Mouse (Mus musculus) kidney, adult 2 months (tissue): ENCODE measurements around the gene Trim30d. TPM values are rescaled to one million over a fixed set of nuclear protein-coding genes. Genes with fewer than 3 reads are reported as not detected.
"Not testable (repeated sequence)": the region's sequence is repeated elsewhere in the genome, so short reads cannot be mapped to it uniquely, and the experiment has no call there.

Experiments
- DNase-seq: peaks from one replicate; pipeline ENCODE4 v3.0.0; 2021
- H3K27ac ChIP-seq: fragments of 200-500 bp; 2 replicates; pipeline ENCODE4 v1.5.1; 2012; ENCODE audit warnings: low read depth, low read length, control low read depth, inconsistent platforms; ENCODE audit not compliant: insufficient read depth
- H3K27me3 ChIP-seq: fragments of 200-500 bp; replicated peaks from 2 replicates; pipeline ENCODE4 v1.6.1; 2012; ENCODE audit warnings: mild to moderate bottlenecking, moderate library complexity, low read length, inconsistent platforms; ENCODE audit not compliant: control insufficient read depth, insufficient read depth
- H3K36me3 ChIP-seq: fragments of 200-500 bp; 2 replicates; pipeline ENCODE4 v1.6.1; 2012; ENCODE audit warnings: mild to moderate bottlenecking, moderate library complexity, low read length, inconsistent platforms; ENCODE audit not compliant: control insufficient read depth, insufficient read depth
- H3K4me1 ChIP-seq: fragments of 200-500 bp; 2 replicates; pipeline ENCODE4 v1.6.1; 2011; ENCODE audit warnings: low read length; ENCODE audit not compliant: control insufficient read depth, insufficient read depth
- H3K4me3 ChIP-seq: fragments of 200-500 bp; 2 replicates; pipeline ENCODE4 v1.5.1; 2011; ENCODE audit warnings: mild to moderate bottlenecking, low read depth, low read length, control low read depth; ENCODE audit not compliant: insufficient read depth
- CTCF ChIP-seq: fragments of 200-500 bp; conservative IDR thresholded peaks from 2 replicates; pipeline ENCODE4 v1.5.1; 2011; ENCODE audit warnings: low read depth, mild to moderate bottlenecking, control low read depth, low read length, moderate library complexity, mixed read lengths; ENCODE audit not compliant: insufficient read depth, insufficient read length
- POLR2A ChIP-seq: fragments of 200-500 bp; IDR thresholded peaks from one replicate; pipeline ENCODE4 v1.6.1; 2011; ENCODE audit warnings: low read depth, low read length, control low read depth
- WGBS: fragments of 180-500 bp; shearing (Covaris S2); methylation state at CpG from one replicate; pipeline ENCODE4 v1.1.7; 2018; 5-methylcytosine and 5-hydroxymethylcytosine counted together
- polyA plus RNA-seq: library from polyadenylated mRNA; depleted of rRNA; stranded (reverse); fragments of >200 nt; gene quantifications from 2 replicates; pipeline ENCODE4 v1.2.3, GENCODE M21; 2012; rRNA removed

The Trim30d gene
- polyA plus RNA-seq = 0.39 and 0.92 TPM in 2 replicates

DNA sequence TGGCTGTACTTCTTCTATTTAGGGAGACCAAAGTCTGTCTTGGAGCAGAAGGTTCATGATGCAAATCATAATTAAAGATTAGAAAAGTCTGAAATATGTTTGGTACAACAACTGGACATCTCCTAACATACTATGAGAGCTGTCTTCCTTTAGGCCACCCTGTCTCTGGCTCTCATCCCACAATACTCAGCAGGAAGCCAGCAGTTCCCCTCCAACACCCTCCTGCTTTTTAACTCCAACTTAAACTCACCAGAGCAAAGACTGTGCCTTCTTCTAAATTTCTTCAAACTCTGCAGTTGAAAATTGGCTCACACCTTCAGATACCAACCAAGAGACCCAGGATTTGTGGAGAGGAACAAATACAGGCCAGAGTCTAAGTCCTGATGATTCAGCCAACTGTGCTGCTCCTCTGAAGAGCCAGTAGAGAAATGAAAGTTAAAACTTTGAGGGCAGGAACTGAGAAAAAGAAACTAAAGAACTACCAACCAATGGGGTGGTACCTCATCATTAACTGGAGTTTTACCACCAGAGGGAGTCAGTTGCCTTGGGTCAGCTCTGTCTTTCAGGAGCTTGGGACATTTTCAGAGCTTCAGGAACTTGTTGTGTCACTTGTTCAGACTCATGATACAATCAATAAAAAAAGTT is at the start of gene Trim30d:
Gene Trim30d (minus strand): TSS at position 429 of the 645 bp plus-strand sequence.
- not testable (repeated sequence) for H3K4me1 ChIP-seq, H3K4me3 ChIP-seq, H3K36me3 ChIP-seq, H3K27me3 ChIP-seq
- 0 out of 2 replicates have a peak within 1 kb of the TSS, but pooled peaks have one; percentile 3 for H3K27ac ChIP-seq
- peak; percentile 8 for DNase-seq

DNA sequence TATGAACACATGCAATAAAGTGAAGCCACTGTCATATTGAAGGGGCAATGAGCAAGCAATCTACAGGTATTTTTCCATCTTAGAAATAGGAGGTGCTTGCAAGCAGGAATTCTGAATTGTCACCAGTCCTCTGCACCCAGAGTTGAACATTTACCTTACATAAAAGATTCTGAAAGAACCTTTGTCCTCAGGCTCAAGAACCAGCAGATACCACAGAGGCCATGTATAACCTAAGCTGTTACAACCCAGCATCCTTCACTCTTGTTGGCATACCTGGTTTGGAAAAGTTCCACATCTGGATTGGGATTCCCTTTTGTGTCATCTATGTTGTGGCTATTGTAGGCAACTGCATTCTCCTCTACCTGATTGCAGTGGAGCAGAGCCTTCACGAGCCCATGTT is 45.1 kb upstream of the Trim30d start:
- no peaks in the 10 kb centered on the region for H3K36me3 ChIP-seq

DNA sequence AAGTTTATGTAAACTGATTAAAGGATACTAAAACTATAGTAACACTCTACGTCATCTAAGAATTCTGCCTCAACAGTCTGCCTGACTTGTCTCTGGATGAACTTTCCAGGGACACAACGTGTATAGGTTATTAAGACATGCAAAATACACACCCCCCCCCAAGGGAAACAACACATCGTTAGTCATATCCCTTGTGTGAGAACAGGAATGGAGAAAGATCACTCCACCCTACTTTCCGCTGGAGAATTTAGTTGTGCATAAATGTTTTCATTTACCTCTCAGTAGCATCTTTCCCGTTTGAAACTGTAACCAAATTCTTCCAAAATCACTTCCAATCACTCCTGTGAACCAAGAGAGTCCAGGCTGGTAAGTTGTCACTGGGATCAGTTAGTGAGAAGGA is 42.2 kb upstream of the Trim30d start, which contains the start of gene Olfr651:
Gene Olfr651 (plus strand): TSS at position 301 of the 400 bp plus-strand sequence.
- no peaks in the 10 kb centered on the region for H3K4me1 ChIP-seq
- WGBS = 67% methylated on average over 5 of the region's 5 CpGs
- H3K36me3 ChIP-seq = no peaks in the 10 kb centered on the region
- H3K27me3 ChIP-seq = no peaks in the 10 kb centered on the region
- TF ChIP-seq CTCF = no peak
- no peak for TF ChIP-seq POLR2A
- H3K27ac ChIP-seq = no peak within 1 kb of the TSS
- H3K4me3 ChIP-seq = no peak within 1 kb of the TSS
- DNase-seq = no peak

More for the DNA sequence above, 45.1 kb upstream of the Trim30d start:
- Histone ChIP-seq H3K4me3 (no peak overlapping the region), H3K27me3 (no peaks in the 10 kb centered on the region), H3K4me1 (no peaks in the 10 kb centered on the region), H3K27ac (no peak overlapping the region)
- no peak for DNase-seq
- 63% methylated on average over 1 of the region's 1 CpGs for WGBS
- TF ChIP-seq POLR2A = no peak
- no peak for TF ChIP-seq CTCF

DNA sequence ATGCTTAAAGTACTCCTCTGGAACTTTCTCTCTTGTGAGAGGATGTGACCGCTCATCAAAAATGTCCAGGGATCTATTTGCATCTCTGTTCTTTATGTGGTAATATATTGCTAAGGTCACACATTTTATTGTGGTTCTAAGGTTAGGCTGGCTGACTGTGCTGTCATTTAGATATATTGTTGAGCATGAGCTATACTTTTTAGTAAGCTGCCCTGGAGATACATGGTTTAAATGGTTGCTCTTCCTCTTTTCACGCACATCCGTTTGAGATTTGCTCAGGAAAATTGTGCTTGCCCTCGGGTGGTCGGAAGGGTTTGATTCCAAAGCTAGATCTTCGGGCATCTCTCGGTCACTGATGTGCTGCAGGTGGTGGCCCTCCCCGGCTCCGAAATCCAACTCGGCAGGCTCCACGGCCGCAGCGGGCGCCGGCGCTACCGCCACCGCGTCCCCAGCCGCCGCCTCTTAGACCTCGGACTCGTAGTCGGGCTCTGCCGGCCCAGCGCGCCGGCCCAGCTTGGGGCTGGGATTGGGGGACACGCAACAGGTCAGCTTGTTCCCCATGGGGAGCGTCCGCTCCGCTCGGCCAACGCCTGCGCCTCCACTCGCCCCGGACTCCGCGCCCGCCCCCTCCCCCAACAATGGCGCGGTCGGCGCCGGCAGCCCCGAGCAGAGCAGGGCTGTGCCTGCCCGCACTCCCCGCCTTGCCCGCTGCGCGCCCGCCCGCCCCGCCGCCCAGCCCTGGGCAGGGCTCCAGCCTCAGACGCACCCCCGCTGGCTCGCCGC is 5.9 kb downstream of the Trim30d start:
- TF ChIP-seq POLR2A (no peak), CTCF (no peak)
- H3K27ac ChIP-seq = no peak overlapping the region
- H3K4me3 ChIP-seq = peak overlapping the region; percentile 16
- WGBS = 4% methylated on average over 57 of the region's 59 CpGs
- H3K4me1 ChIP-seq = no peaks in the 10 kb centered on the region
- no peaks in the 10 kb centered on the region for H3K27me3 ChIP-seq
- no peak for DNase-seq
- no peaks in the 10 kb centered on the region for H3K36me3 ChIP-seq

DNA sequence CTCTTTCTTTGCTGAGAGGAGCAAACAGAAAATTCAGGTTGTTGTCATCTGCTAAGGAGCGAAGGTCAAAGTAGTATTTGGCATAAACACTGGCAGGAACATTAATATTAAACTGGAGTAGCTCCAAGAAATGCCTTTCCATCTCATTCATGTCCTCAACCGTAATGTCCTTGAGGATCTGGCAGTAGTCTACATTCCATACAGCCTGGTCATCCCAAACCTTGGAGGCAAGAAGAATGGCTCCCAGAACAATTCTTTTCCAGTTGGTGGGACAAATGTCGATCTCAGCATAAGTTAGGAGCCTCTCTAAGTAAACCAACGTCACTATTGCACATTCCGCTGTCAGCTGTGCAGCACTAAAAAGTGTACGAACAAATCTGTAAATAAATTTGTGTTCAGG is 6.5 kb downstream of the Trim30d start:
- 47% methylated on average over 6 of the region's 6 CpGs for WGBS
- H3K27ac ChIP-seq, H3K27me3 ChIP-seq, H3K36me3 ChIP-seq, H3K4me3 ChIP-seq, DNase-seq, H3K4me1 ChIP-seq: not testable (repeated sequence)

DNA sequence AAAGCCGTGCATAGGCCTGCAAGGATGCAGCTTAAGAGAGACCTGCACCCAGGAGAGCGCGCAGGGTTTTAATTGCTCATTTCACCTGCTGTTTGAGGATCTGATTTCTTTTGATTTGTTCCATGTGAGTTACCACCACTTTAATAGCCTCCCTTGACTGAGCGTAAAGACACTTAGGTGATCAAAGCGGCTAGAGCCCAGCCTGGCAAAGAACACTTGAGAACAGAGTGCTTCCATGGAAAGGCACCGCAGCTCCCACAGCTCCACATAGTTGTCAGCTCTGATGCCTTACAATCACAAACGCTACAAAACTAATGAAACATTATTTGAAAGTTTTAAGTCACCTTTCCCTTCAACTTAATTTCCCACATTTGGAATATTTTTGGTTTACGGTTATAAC is 8.2 kb downstream of the Trim30d start:
- H3K27ac ChIP-seq, H3K27me3 ChIP-seq, DNase-seq, H3K4me1 ChIP-seq, H3K4me3 ChIP-seq, H3K36me3 ChIP-seq: not testable (repeated sequence)
- 46% methylated on average over 7 of the region's 8 CpGs for WGBS

DNA sequence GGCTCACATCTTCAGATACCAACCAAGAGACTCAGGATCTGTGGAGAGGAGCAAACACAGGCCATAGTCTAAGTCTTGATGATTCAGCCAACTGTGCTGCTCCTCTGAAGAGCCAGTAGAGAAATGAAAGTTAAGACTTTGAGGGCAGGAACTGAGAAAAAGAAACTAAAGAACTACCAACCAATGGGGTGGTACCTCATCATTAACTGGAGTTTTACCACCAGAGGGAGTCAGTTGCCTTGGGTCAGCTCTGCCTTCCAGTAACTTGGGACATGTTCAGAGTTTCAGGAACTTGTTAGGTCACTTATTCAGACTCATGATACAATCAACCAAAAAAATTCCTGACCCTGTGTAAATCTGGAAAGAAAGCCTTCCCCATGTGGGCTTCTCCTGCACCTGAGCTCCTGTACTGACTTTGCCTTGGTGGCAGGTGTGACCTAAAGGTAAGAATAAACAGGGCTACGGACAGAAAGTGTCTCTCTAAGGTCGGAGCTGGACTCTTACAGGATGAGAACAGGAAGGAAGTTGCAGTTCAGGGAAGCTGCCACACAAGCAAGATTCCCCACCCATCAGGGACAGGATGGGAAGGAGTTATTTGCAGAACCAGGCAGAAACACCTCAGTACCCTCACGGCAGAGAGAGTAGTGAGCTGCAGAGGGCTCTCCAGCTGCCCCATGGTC is 42.4 kb downstream of the Trim30d start, which contains the start of gene Trim30a:
Gene Trim30a (minus strand): TSS at position 129 of the 680 bp plus-strand sequence.
- Histone ChIP-seq H3K36me3 (no peaks in the 10 kb centered on the region), H3K27ac (peak within 1 kb of the TSS; percentile 95), H3K4me1 (no peaks in the 10 kb centered on the region), H3K4me3 (peak within 1 kb of the TSS; percentile 44), H3K27me3 (no peaks in the 10 kb centered on the region)
- TF ChIP-seq CTCF (peak; percentile 27; the same call in 1 of the 2 replicates), POLR2A (no peak)
- peak; percentile 61 for DNase-seq
- WGBS = 51% methylated on average over 3 of the region's 3 CpGs
